Mouse (Mus musculus) kidney, embryonic 16.5 days (tissue): ENCODE results near the gene Trpv2. TPM values are rescaled to one million over a fixed set of nuclear protein-coding genes. Genes with fewer than 3 reads are reported as not detected.

ENCODE experiments used
- ATAC-seq: fragments of 200-750 bp; cut with Nextera tagmentation; 2 replicates; pipeline ENCODE4 v1.8.0; 2017; ENCODE audit warnings: moderate TSS enrichment; ENCODE audit not compliant: low FRiP score, low TSS enrichment
- H3K27ac ChIP-seq: fragments of 300-500 bp; sonication (generic); 2 replicates; pipeline ENCODE4 v1.5.1; 2014; ENCODE audit warnings: low read length
- H3K27me3 ChIP-seq: fragments of 300-500 bp; sonication (generic); 2 replicates; pipeline ENCODE4 v1.6.1; 2014; ENCODE audit warnings: low read length, control low read depth, mixed read lengths; ENCODE audit not compliant: insufficient read depth
- H3K36me3 ChIP-seq: fragments of 300-500 bp; sonication (generic); 2 replicates; pipeline ENCODE4 v1.6.1; 2014; ENCODE audit warnings: low read length, control low read depth, mixed read lengths; ENCODE audit not compliant: insufficient read depth
- H3K4me1 ChIP-seq: fragments of 300-500 bp; sonication (generic); 2 replicates; pipeline ENCODE4 v1.6.1; 2014; ENCODE audit warnings: low read length, control low read depth, mixed read lengths; ENCODE audit not compliant: insufficient read depth
- H3K4me2 ChIP-seq: fragments of 300-500 bp; sonication (generic); replicated peaks from 2 replicates; pipeline ENCODE4 v1.6.1; 2014; ENCODE audit warnings: low read depth, low read length
- H3K4me3 ChIP-seq: fragments of 300-500 bp; sonication (generic); 2 replicates; pipeline ENCODE4 v1.5.1; 2014; ENCODE audit warnings: mild to moderate bottlenecking, low read length
- H3K9ac ChIP-seq: fragments of 300-500 bp; sonication (generic); replicated peaks from 2 replicates; pipeline ENCODE4 v1.6.1; 2014; ENCODE audit warnings: low read length
- H3K9me3 ChIP-seq: fragments of 300-500 bp; sonication (generic); 2 replicates; pipeline ENCODE4 v1.6.1; 2016; ENCODE audit warnings: low read length, control low read depth
- WGBS: fragments of 180-500 bp; shearing (Covaris S2); extraction: QIAGEN DNeasy Blood & Tissue Kit; methylation state at CpG from one replicate; pipeline ENCODE4 v1.1.7; 2014; 5-methylcytosine and 5-hydroxymethylcytosine counted together
- polyA plus RNA-seq: library from polyadenylated mRNA; unstranded; fragments of >200 nt; fragmentation: Nextera tagmentation; extraction: Ambion mirVana; gene quantifications from 2 replicates; pipeline ENCODE4 v1.2.1, GENCODE M21; 2015

Gene Trpv2
- polyA plus RNA-seq, 1 experiment from 2014 or later: 6.6 TPM

GRCm38 (mm10) chr11:62557205-62557604 lies 17.1 kb upstream of the Trpv2 start:
- no peak for ATAC-seq
- Histone ChIP-seq H3K9me3 (no peaks in the 10 kb centered on the region), H3K4me1 (peaks cover 32% of the 10 kb centered on the region), H3K27ac (no peak overlapping the region), H3K9ac (no peak overlapping the region), H3K4me2 (no peak overlapping the region), H3K4me3 (no peak overlapping the region), H3K27me3 (no peaks in the 10 kb centered on the region), H3K36me3 (peaks cover 24% of the 10 kb centered on the region; the same call in 1 of the 2 replicates)
- 64% methylated on average over 5 of the region's 5 CpGs for WGBS

- Histone ChIP-seq H3K9me3 (no peaks in the 10 kb centered on the region), H3K27me3 (no peaks in the 10 kb centered on the region), H3K4me3 (no peak overlapping the region), H3K27ac (0 out of 2 replicates have a peak overlapping the region, but pooled peaks have one; percentile 17), H3K4me2 (no peak overlapping the region), H3K4me1 (peaks cover 31% of the 10 kb centered on the region), H3K36me3 (peaks cover 22% of the 10 kb centered on the region; the same call in 1 of the 2 replicates), H3K9ac (no peak overlapping the region)
- ATAC-seq: no peak
- 60% methylated on average over 2 of the region's 2 CpGs for WGBS
Observed at GRCm38 (mm10) chr11:62558152-62558551, 16.1 kb upstream of the Trpv2 start.

DNA sequence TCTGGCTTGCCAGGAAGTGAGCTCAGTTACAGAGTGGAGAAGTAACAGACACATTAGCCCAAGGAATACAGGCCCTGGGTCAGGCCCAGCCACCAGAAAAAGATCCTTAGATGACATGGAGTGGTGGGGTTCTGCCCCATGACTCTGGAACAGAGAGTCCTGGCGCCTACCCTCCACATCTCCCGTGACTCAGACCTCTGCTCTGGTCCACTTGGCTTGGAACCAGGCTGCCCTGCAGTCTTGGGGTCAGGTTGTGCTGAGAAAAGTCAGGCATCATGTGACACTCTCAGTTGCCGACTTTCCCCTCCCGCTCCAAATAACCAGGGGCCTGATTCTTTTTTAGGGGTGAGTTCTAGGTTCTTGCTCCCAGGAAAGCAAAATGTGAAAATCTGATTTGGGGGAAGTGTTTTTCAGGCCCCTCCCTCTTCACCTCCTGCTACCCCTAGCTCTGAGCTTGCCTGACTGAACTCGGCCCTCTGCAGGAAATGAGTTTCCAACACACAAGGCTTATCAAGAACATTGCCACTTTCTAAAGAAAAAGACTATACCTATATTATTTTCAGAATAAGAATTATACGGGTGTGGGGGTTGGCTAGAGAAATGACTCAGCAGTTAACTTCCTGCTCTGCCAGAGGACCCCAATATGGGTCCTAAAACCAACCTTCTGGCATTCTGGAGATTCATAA lies 15.2 kb upstream of the Trpv2 start:
- ATAC-seq: no peak
- WGBS: 30% methylated on average over 6 of the region's 6 CpGs
- H3K4me1 ChIP-seq: peaks cover 21% of the 10 kb centered on the region
- H3K36me3 ChIP-seq: peaks cover 13% of the 10 kb centered on the region; the same call in 1 of the 2 replicates
- no peak overlapping the region for H3K27ac ChIP-seq
- H3K4me2 ChIP-seq: no peak overlapping the region
- H3K4me3 ChIP-seq: no peak overlapping the region
- no peaks in the 10 kb centered on the region for H3K27me3 ChIP-seq
- no peak overlapping the region for H3K9ac ChIP-seq
- no peaks in the 10 kb centered on the region for H3K9me3 ChIP-seq

DNA sequence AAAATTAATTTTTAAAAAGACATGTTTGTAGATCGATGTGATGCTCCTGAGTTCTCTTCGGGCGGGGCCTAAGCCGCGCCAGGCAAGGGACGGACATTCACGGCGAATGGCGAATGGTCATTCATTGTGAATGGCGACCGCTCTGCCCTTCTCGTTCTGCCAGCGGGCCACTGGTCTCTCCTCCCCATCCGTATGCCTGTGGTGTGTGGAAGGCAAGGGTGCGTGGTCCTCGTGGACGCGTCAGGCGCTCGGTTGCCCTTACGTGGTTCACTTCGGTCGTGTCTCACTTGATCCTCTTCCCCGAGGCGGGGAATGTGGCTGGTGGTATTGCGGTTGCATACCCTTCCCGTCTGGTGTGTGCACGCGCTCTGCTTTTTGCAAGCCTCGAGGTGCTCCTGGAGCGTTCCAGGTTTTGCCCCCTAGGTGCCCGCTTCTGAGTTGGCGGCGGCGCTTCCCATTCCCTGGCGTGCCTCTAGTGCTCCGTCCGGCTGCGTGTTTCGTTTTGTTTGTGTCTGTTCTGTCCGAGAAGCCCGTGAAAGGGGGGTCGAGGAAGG lies 13.7 kb upstream of the Trpv2 start:
- H3K9ac ChIP-seq: peak overlapping the region; percentile 51
- 33% methylated on average over 43 of the region's 43 CpGs for WGBS

DNA sequence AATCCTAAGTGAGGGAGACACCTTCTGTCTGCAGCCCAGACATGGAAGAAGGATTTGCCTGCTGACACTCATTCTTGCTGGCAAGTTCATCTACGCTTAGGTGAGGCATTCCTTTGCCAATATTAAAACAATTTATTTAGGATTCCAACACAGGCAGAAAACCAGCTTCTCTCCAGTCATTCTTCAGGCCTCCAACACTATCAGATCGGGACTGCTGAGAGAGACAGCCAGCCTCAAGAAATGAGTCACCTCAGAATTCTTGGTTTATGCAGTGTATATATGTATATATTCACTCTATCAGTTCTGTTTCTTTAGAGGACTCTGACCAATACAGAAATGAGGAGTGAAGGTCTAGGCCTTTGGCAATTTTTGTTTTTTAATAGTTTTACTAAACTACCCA lies 10.7 kb upstream of the Trpv2 start:
- no peaks in the 10 kb centered on the region for H3K36me3 ChIP-seq
- H3K9me3 ChIP-seq: no peaks in the 10 kb centered on the region
- H3K27me3 ChIP-seq: no peaks in the 10 kb centered on the region
- H3K27ac ChIP-seq: no peak overlapping the region
- 88% methylated on average over 2 of the region's 2 CpGs for WGBS
- H3K9ac ChIP-seq: no peak overlapping the region
- no peak overlapping the region for H3K4me3 ChIP-seq
- no peak for ATAC-seq
- H3K4me2 ChIP-seq: no peak overlapping the region
- peaks cover 10% of the 10 kb centered on the region; the same call in 1 of the 2 replicates for H3K4me1 ChIP-seq

More for the DNA sequence above, 13.7 kb upstream of the Trpv2 start:
- Histone ChIP-seq H3K4me1 (peaks cover 10% of the 10 kb centered on the region; the same call in 1 of the 2 replicates), H3K27me3 (no peaks in the 10 kb centered on the region), H3K9me3 (no peaks in the 10 kb centered on the region), H3K36me3 (no peaks in the 10 kb centered on the region), H3K4me3 (peak overlapping the region; percentile 42), H3K27ac (no peak overlapping the region), H3K4me2 (peak overlapping the region; percentile 64)
- no peak for ATAC-seq

GRCm38 (mm10) chr11:62565747-62566146 lies 8.5 kb upstream of the Trpv2 start:
- H3K4me3 ChIP-seq: no peak overlapping the region
- ATAC-seq: peak; percentile 63
- H3K27me3 ChIP-seq: no peaks in the 10 kb centered on the region
- H3K9me3 ChIP-seq: no peaks in the 10 kb centered on the region
- H3K4me1 ChIP-seq: no peaks in the 10 kb centered on the region
- no peak overlapping the region for H3K9ac ChIP-seq
- H3K36me3 ChIP-seq: no peaks in the 10 kb centered on the region
- no peak overlapping the region for H3K4me2 ChIP-seq
- WGBS: 25% methylated on average over 7 of the region's 7 CpGs
- H3K27ac ChIP-seq: no peak overlapping the region

DNA sequence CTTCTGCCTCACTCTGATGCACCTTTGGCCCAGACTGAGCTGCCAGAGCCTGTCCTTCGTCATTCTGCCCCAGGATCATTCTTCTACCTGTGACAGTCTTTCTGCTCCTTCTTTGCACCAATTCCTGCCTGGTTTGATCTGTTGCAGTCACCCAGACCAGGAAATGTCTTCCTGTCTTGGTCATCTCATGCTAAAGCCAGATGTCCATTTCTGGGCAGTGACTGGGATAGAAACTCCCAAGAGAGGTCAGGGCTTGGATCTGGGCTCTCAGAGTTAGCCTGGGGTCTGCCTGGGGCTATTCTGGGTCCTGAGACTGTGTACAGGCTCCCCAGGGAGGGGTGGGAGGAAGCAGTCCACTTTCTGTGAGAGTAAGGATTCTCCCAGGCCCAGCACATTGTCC lies 8.1 kb upstream of the Trpv2 start:
- Histone ChIP-seq H3K9ac (no peak overlapping the region), H3K36me3 (no peaks in the 10 kb centered on the region), H3K27me3 (no peaks in the 10 kb centered on the region), H3K27ac (no peak overlapping the region), H3K4me3 (no peak overlapping the region), H3K4me2 (no peak overlapping the region), H3K4me1 (no peaks in the 10 kb centered on the region), H3K9me3 (no peaks in the 10 kb centered on the region)
- ATAC-seq: no peak
- WGBS: 32% methylated on average over 1 of the region's 1 CpGs

- no peak overlapping the region for H3K4me2 ChIP-seq
- no peak overlapping the region for H3K27ac ChIP-seq
- no peaks in the 10 kb centered on the region for H3K36me3 ChIP-seq
- H3K4me3 ChIP-seq: no peak overlapping the region
- no peak overlapping the region for H3K9ac ChIP-seq
- H3K4me1 ChIP-seq: no peaks in the 10 kb centered on the region
- no peak for ATAC-seq
- 0 out of 2 replicates have a peak, but pooled peaks cover 2% of the 10 kb centered on the region for H3K9me3 ChIP-seq
- WGBS: 73% methylated on average over 3 of the region's 3 CpGs
- no peaks in the 10 kb centered on the region for H3K27me3 ChIP-seq
Observed at GRCm38 (mm10) chr11:62568300-62568699, 6.0 kb upstream of the Trpv2 start.

DNA sequence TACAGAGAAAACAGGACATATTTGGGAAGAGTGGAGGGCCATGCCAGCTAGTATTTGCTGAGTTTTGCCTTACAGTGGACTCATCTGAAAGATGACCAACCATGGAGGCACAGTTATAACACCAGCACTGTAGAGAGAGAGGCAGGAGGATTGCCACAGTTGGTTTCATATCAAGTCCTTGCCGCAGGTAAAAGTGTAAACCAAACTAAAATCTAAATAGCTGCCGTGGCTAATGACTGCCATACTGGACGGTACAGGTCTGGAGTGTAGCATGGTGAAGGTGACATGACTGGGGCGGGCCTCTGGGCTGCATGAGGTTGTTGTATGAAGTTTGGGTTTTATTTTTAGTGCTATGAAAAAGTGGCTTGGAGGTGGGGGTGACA lies 408 bp downstream of the Trpv2 start:
- Histone ChIP-seq H3K36me3 (no peaks in the 10 kb centered on the region), H3K27me3 (peaks cover 4% of the 10 kb centered on the region), H3K4me1 (peaks cover 10% of the 10 kb centered on the region; the same call in 1 of the 2 replicates), H3K4me3 (no peak overlapping the region), H3K9ac (no peak overlapping the region), H3K27ac (no peak overlapping the region), H3K4me2 (no peak overlapping the region), H3K9me3 (0 out of 2 replicates have a peak, but pooled peaks cover 2% of the 10 kb centered on the region)
- 81% methylated on average over 4 of the region's 4 CpGs for WGBS
- no peak for ATAC-seq

GRCm38 (mm10) chr11:62575297-62575658 lies 992 bp downstream of the Trpv2 start:
- peaks cover 10% of the 10 kb centered on the region; the same call in 1 of the 2 replicates for H3K4me1 ChIP-seq
- H3K4me2 ChIP-seq: peak overlapping the region; percentile 99
- 0 out of 2 replicates have a peak, but pooled peaks cover 2% of the 10 kb centered on the region for H3K9me3 ChIP-seq
- ATAC-seq: peak; percentile 68
- peaks cover 4% of the 10 kb centered on the region for H3K27me3 ChIP-seq
- WGBS: under 1% methylated on average over 9 of the region's 9 CpGs
- peak overlapping the region; percentile 65 for H3K4me3 ChIP-seq
- no peaks in the 10 kb centered on the region for H3K36me3 ChIP-seq
- no peak overlapping the region for H3K27ac ChIP-seq
- peak overlapping the region; percentile 61 for H3K9ac ChIP-seq
